In genomic region chr1:175307604-175308003, GRCm38 (mm10) we compare ENCODE assay signal across 16 mouse cellular contexts.
DNase-seq lines count a peak whose midpoint lies in the region; ATAC-seq and TF ChIP-seq lines count a peak whose summit lies in the region.
"Had no signal": no experiment of that assay in that cellular context is flagged by ENCODE, and none has a peak within 500 bp of the region (broad histone marks: within the 10 kb centered on the region; RNA-seq: fewer than 3 reads in every experiment).

No protein-coding gene starts in this region.

- H3K9ac ChIP-seq in hindbrain, postnatal 0 days (replicated peaks; ENCODE audit: low read length): no peak overlapping the region
- H3K9ac ChIP-seq in hindbrain, embryonic 14.5 days: no peak overlapping the region
- no peak overlapping the region for H3K9ac ChIP-seq in midbrain, postnatal 0 days (replicated peaks; ENCODE audit: low read length, poor library complexity, severe bottlenecking)
- no peak overlapping the region for H3K9ac ChIP-seq in midbrain, embryonic 16.5 days (ENCODE audit: low read depth, low read length)
- H3K9ac ChIP-seq: heart, embryonic 12.5 days; lung, embryonic 14.5 days; neural tube, embryonic 12.5 days; stomach, embryonic 15.5 days had no signal

- no peaks in the 10 kb centered on the region for H3K4me1 ChIP-seq in hindbrain, postnatal 0 days (ENCODE audit: insufficient read depth, low read length)
- H3K4me1 ChIP-seq in hindbrain, embryonic 14.5 days (replicated peaks; ENCODE audit: control insufficient read depth, insufficient read depth, low read length): no peaks in the 10 kb centered on the region
- no peaks in the 10 kb centered on the region for H3K4me1 ChIP-seq in midbrain, postnatal 0 days (ENCODE audit: insufficient read depth, low read length)
- H3K4me1 ChIP-seq in midbrain, embryonic 16.5 days (ENCODE audit: control insufficient read depth, insufficient read depth, low read length): no peaks in the 10 kb centered on the region
- H3K4me1 ChIP-seq: heart, embryonic 12.5 days; neural tube, embryonic 12.5 days; stomach, embryonic 15.5 days had no signal

- 61% methylated on average over 3 of the region's 3 CpGs for WGBS in hindbrain, postnatal 0 days
- 76% methylated on average over 3 of the region's 3 CpGs for WGBS in hindbrain, embryonic 14.5 days
- WGBS in midbrain, postnatal 0 days: 66% methylated on average over 3 of the region's 3 CpGs
- 70% methylated on average over 3 of the region's 3 CpGs for WGBS in midbrain, embryonic 16.5 days

- ATAC-seq in hindbrain, postnatal 0 days: no peak
- no peak for ATAC-seq in hindbrain, embryonic 14.5 days (ENCODE audit: low FRiP score)
- no peak for ATAC-seq in midbrain, postnatal 0 days (ENCODE audit: low FRiP score)
- no peak for ATAC-seq in midbrain, embryonic 16.5 days
- ATAC-seq: CD4-positive, CD25-positive, alpha-beta regulatory T cell, adult 4 months had no signal

- DNase-seq in hindbrain, postnatal 0 days (ENCODE audit: low spot score): peak; percentile 16
- no peak for DNase-seq in hindbrain, embryonic 14.5 days (ENCODE audit: low spot score)
- peak; percentile 25 for DNase-seq in midbrain, postnatal 0 days (ENCODE audit: low spot score)
- DNase-seq in left cerebral cortex, postnatal 14 days (ENCODE audit: low spot score in 2 of 2): peak; percentile 44 to 62
- DNase-seq in lung, adult 18-20 months: no peak
- no peak for DNase-seq in embryo, embryonic 10.5 days (ENCODE audit: low spot score)
- DNase-seq: cerebellum, adult 9-10 months; gastrocnemius, postnatal 14 days; kidney, postnatal 36 days; lung, embryonic 14.5 days; thymus, postnatal 25 days had no signal

- H3K36me3 ChIP-seq in hindbrain, postnatal 0 days (ENCODE audit: insufficient read depth, low read length): no peaks in the 10 kb centered on the region
- no peaks in the 10 kb centered on the region for H3K36me3 ChIP-seq in hindbrain, embryonic 14.5 days (replicated peaks; ENCODE audit: control insufficient read depth, insufficient read depth)
- H3K36me3 ChIP-seq in midbrain, postnatal 0 days (ENCODE audit: insufficient read depth, low read length): no peaks in the 10 kb centered on the region
- no peaks in the 10 kb centered on the region for H3K36me3 ChIP-seq in midbrain, embryonic 16.5 days (ENCODE audit: control insufficient read depth, insufficient read depth, low read length)
- H3K36me3 ChIP-seq: heart, embryonic 12.5 days; neural tube, embryonic 12.5 days; stomach, embryonic 15.5 days had no signal

- no peak for TF ChIP-seq CTCF in hindbrain, postnatal 0 days (IDR thresholded peaks at IDR 0.05; ENCODE audit: low read depth)
- no peak for TF ChIP-seq CTCF in midbrain, postnatal 0 days (IDR thresholded peaks at IDR 0.05)

- H3K27ac ChIP-seq in hindbrain, postnatal 0 days: no peak overlapping the region
- no peak overlapping the region for H3K27ac ChIP-seq in hindbrain, embryonic 14.5 days
- H3K27ac ChIP-seq in midbrain, postnatal 0 days (ENCODE audit: low read depth, low read length): no peak overlapping the region
- no peak overlapping the region for H3K27ac ChIP-seq in midbrain, embryonic 16.5 days (ENCODE audit: low read length)
- H3K27ac ChIP-seq: neural tube, embryonic 12.5 days; stomach, embryonic 15.5 days had no signal

- no peak overlapping the region for H3K4me2 ChIP-seq in hindbrain, postnatal 0 days (ENCODE audit: low read depth, low read length)
- no peak overlapping the region for H3K4me2 ChIP-seq in hindbrain, embryonic 14.5 days (replicated peaks)
- no peak overlapping the region for H3K4me2 ChIP-seq in midbrain, postnatal 0 days (ENCODE audit: low read depth, low read length, poor library complexity, severe bottlenecking)
- H3K4me2 ChIP-seq in midbrain, embryonic 16.5 days (ENCODE audit: low read length): no peak overlapping the region
- H3K4me2 ChIP-seq: heart, embryonic 12.5 days; lung, embryonic 14.5 days; neural tube, embryonic 12.5 days; stomach, embryonic 15.5 days had no signal

- H3K9me3 ChIP-seq in hindbrain, postnatal 0 days (ENCODE audit: low read length): no peaks in the 10 kb centered on the region
- no peaks in the 10 kb centered on the region for H3K9me3 ChIP-seq in hindbrain, embryonic 14.5 days (ENCODE audit: control insufficient read depth, low read length)
- no peaks in the 10 kb centered on the region for H3K9me3 ChIP-seq in midbrain, postnatal 0 days (ENCODE audit: low read length)
- no peaks in the 10 kb centered on the region for H3K9me3 ChIP-seq in midbrain, embryonic 16.5 days (replicated peaks; ENCODE audit: control insufficient read depth, low read length, poor library complexity, severe bottlenecking)
- H3K9me3 ChIP-seq: heart, embryonic 12.5 days; neural tube, embryonic 12.5 days; stomach, embryonic 15.5 days had no signal

- intact Hi-C loops in left cerebral cortex, postnatal 14 days (cut with DNase I): no loop called here

- no peak overlapping the region for H3K4me3 ChIP-seq in hindbrain, postnatal 0 days (ENCODE audit: low read length)
- H3K4me3 ChIP-seq in hindbrain, embryonic 14.5 days (replicated peaks; ENCODE audit: low read length): no peak overlapping the region
- H3K4me3 ChIP-seq in midbrain, postnatal 0 days (ENCODE audit: low read depth, low read length): no peak overlapping the region
- H3K4me3 ChIP-seq in midbrain, embryonic 16.5 days (ENCODE audit: low read depth, low read length): no peak overlapping the region
- H3K4me3 ChIP-seq: heart, embryonic 12.5 days; neural tube, embryonic 12.5 days; stomach, embryonic 15.5 days had no signal

- H3K27me3 ChIP-seq in hindbrain, postnatal 0 days (ENCODE audit: insufficient read depth, low read length): no peaks in the 10 kb centered on the region
- no peaks in the 10 kb centered on the region for H3K27me3 ChIP-seq in hindbrain, embryonic 14.5 days (ENCODE audit: control insufficient read depth, insufficient read depth, low read length)
- no peaks in the 10 kb centered on the region for H3K27me3 ChIP-seq in midbrain, postnatal 0 days (ENCODE audit: insufficient read depth, low read length)
- H3K27me3 ChIP-seq in midbrain, embryonic 16.5 days (ENCODE audit: control insufficient read depth, insufficient read depth, low read depth, low read length): no peaks in the 10 kb centered on the region
- H3K27me3 ChIP-seq: heart, embryonic 12.5 days; neural tube, embryonic 12.5 days; stomach, embryonic 15.5 days had no signal

Comparison
In these comparisons a context has a peak if more than half of its experiments do, and no peak if none do; other contexts are left out.
1. DNase-seq: peak in hindbrain, postnatal 0 days (single experiment), midbrain, postnatal 0 days (single experiment) and left cerebral cortex, postnatal 14 days (2 of 2); none in hindbrain, embryonic 14.5 days (single experiment), lung, adult 18-20 months (0 of 2) and embryo, embryonic 10.5 days (single experiment).